Mouse (Mus musculus) embryonic stem cell, embryonic (primary cell): Measurements from ENCODE around the gene Tns3.

ENCODE experiments used
- CTCF ChIA-PET, 4 experiments: fragments of 300-600 bp in 2 of 4; fragments of 350-600 bp in 2 of 4; sonication (Branson Sonifier 250); formaldehyde crosslinking; loops; one replicate each; lab custom pipeline; 2022; ENCODE audit warnings: inconsistent platforms in 2 of 4; lab: Charles Lee
- POLR2A ChIA-PET, 4 experiments: fragments of 300-600 bp in 2 of 4; fragments of 350-600 bp in 2 of 4; sonication (Branson Sonifier 250); formaldehyde crosslinking; loops; one replicate each; lab custom pipeline; 2022; ENCODE audit warnings: antibody characterized with exemption in 4 of 4, inconsistent platforms in 1 of 4; lab: Charles Lee

Tns3 gene

DNA sequence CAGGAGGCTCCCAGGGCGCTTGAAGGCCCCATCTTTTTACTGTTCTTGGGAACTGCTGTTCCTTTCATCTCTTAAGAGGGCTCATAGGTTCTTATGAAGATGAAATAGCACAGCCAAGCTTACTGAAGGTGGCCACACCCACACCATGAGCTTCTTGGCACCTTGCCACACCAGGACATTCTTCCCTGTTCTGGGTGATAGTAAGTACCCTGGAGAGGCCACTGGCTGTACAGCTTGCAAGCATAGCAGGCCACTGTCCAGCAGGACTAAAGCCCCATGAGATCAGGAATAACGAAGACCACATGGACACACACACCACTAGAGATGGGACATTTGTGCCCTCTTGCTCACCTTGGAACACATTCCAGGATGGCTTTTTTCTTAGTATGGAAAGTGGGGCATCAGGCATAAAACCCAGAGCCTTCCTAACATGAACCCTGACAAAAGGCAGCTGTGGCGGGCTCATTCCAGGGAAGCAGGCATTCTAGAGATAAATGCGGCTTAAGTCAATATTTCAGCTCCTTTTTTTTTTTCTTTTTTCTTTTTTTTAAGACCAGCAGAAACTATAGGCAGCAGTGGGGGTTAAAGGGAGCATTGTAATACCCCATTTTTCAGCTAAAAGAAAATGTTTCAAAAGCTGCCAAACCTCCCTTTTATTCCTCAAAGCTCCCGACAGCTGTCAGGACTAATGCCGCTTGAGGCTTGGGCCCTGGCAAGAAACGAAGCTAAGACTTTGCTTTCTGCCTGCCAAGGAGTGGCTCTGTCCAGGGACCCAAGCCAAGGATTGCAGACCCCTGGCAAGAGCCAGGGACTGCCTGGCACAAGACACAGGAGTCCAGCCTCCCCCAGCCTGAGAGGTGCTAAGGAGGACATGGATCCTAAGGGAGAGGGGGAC lies 150.7 kb downstream of the Tns3 start:
- POLR2A ChIA-PET = interaction anchor here in 2 of 4 experiments (0.6 to 1.2 kb wide), 11 partner anchors 9 to 141 kb away, joined by 3 to 6 read pairs (median 3); no protein-coding TSS in a partner anchor
- CTCF ChIA-PET = interaction anchor here in 3 of 4 experiments (0.6 to 2.2 kb wide), 5 partner anchors 10 to 463 kb away, joined by 3 to 9 read pairs (median 6); no protein-coding TSS in a partner anchor

DNA sequence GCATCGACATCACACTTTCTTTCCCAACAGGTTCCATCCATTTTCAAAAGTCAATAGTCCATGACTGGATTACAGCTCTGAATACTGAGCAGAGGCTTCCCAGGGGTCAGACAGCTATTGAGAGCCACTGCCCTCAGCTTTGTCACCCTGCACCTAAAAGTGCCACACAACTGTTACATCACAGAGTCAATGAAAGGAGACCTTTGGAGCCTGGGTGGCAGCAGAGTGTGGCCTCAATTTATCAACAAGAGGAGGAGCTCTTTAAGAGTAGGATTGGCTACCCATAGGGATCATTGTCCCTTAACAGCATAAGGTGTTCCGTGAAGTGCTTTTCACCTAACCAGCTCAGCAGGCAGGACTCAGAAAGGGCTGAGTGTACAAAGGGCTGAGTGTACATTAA lies 154.0 kb downstream of the Tns3 start:
- ChIA-PET POLR2A (interaction anchor here in 2 of 4 experiments (0.7 to 1.8 kb wide), 7 partner anchors 8 to 45 kb away, joined by 3 to 8 read pairs (median 4); no protein-coding TSS in a partner anchor), CTCF (interaction anchor here in 3 of 4 experiments (1.8 to 2.8 kb wide), 3 partner anchors 14 kb away, joined by 4 to 19 read pairs (median 6); no protein-coding TSS in a partner anchor)

GRCm38 (mm10) chr11:8509614-8510013 lies 154.7 kb downstream of the Tns3 start:
- CTCF ChIA-PET = interaction anchor here (1.3 to 2.8 kb wide), 4 partner anchors 14 to 15 kb away, joined by 6 to 19 read pairs (median 7); no protein-coding TSS in a partner anchor

DNA sequence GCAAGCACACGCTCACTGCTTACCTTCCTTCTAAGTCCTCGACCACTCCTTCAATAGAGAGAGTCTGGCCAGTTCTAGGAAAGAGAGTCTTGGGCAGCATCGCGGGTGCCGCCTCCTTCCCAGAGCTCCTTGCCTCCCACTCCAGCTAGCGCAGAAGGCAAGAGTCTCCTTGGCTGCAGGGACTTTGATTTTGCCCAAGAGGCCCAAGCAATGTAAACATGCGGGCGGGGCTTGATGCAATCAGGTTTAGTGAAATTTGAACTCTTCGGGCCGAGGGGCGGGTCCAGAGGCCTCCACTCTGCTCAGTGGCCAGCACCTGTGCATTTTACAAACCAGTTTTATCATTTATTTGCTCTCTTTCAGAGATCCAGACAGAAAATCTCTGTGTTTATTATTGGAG lies 160.6 kb downstream of the Tns3 start:
- CTCF ChIA-PET = interaction anchor here in 3 of 4 experiments (0.6 to 5.3 kb wide), 3 partner anchors 20 kb away, joined by 3 to 27 read pairs (median 4); no protein-coding TSS in a partner anchor
- POLR2A ChIA-PET = interaction anchor here in 2 of 4 experiments (0.7 to 3.3 kb wide), 3 partner anchors 9 to 18 kb away, joined by 3 to 15 read pairs (median 3); no protein-coding TSS in a partner anchor

More at GRCm38 (mm10) chr11:8509614-8510013, 154.7 kb downstream of the Tns3 start:
- POLR2A ChIA-PET = interaction anchor here in 2 of 4 experiments (1.1 to 1.7 kb wide), 11 partner anchors 8 to 106 kb away, joined by 3 to 8 read pairs (median 4); no protein-coding TSS in a partner anchor

- ChIA-PET CTCF (interaction anchor here in 1 of 4 experiments (1.2 kb wide), 1 partner anchor 23 kb away, joined by 5 read pairs; no protein-coding TSS in a partner anchor), POLR2A (interaction anchor here in 1 of 4 experiments (1.5 to 2.8 kb wide), 3 partner anchors 9 to 18 kb away, joined by 5 to 10 read pairs (median 9); no protein-coding TSS in a partner anchor)
Measured at GRCm38 (mm10) chr11:8500855-8501254, 163.5 kb downstream of the Tns3 start.

DNA sequence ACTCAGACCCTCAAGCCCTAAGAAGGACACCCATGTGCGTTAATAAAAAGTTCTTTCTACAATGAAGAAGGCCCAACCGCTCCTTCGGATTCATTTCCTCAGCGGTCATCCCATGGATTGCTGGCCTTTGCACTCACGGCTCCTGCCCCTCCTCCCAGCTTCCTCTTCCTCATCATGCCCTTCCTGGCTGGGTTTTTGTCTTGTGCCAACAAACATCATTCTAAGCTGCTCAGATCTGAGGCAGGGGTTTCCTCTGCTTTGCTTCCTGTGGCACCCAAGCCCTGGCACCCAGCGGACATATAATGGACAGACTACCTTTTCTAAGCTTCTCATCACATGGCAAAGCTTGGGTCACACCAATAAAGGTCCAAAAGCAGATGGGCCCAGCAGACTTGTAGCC lies 167.2 kb downstream of the Tns3 start:
- ChIA-PET CTCF (interaction anchor here in 2 of 4 experiments (0.5 to 1.1 kb wide), 2 partner anchors 17 to 27 kb away, joined by 3 read pairs; no protein-coding TSS in a partner anchor), POLR2A (interaction anchor here in 2 of 4 experiments (0.6 to 3.2 kb wide), 10 partner anchors 12 to 590 kb away, joined by 3 to 10 read pairs (median 5); no protein-coding TSS in a partner anchor)

GRCm38 (mm10) chr11:8496686-8497085 lies 167.6 kb downstream of the Tns3 start:
- CTCF ChIA-PET = interaction anchor here in 3 of 4 experiments (0.5 to 1.1 kb wide), 3 partner anchors 18 to 55 kb away, joined by 3 to 5 read pairs (median 3); no protein-coding TSS in a partner anchor
- POLR2A ChIA-PET = interaction anchor here in 2 of 4 experiments (0.6 to 2.5 kb wide), 9 partner anchors 11 to 591 kb away, joined by 3 to 10 read pairs (median 3); no protein-coding TSS in a partner anchor

DNA sequence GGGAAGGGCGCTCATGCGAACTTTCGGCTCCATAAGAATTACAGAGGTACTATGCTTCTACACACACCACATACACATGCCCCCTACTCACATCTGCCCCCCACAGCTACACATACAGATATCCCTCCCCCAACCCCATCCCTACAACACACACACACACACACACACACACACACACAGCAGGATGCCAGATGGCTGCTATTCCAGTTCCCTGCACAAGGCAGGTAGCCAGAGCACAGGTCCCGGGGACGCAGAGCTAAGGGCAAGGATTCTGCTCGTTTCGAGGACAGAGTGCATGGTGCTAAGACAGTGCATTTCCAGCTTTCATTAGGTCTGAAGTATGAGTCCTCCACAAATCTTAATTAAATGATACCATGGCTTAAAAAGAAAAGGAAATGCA lies 168.5 kb downstream of the Tns3 start:
- CTCF ChIA-PET = interaction anchor here in 2 of 4 experiments (0.6 to 1.3 kb wide), 2 partner anchors 28 to 189 kb away, joined by 3 read pairs; no protein-coding TSS in a partner anchor
- POLR2A ChIA-PET = interaction anchor here in 1 of 4 experiments (0.8 to 3.1 kb wide), 9 partner anchors 8 to 76 kb away, joined by 3 to 15 read pairs (median 5); no protein-coding TSS in a partner anchor

DNA sequence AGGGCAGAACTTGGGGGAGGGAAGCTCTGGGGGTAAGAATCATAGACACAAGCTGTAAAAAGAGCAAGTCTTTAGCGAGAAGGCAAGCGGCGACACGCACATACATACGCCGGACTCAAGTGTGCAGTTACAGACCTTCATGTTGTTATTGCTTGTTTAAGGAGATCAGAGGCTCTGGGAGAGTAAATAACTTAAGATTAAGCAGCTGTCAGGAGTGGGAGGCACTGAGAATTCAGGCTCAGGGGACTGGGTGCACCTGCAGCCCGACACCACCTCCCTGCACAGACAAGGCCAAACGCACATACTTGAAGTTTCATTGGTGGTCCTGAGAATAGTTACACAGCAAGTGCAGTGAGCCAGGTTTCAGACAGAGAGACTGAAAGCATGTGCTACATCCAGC lies 169.3 kb downstream of the Tns3 start:
- CTCF ChIA-PET = interaction anchor here in 2 of 4 experiments (1.3 to 1.5 kb wide), 2 partner anchors 29 kb away, joined by 3 to 4 read pairs; no protein-coding TSS in a partner anchor
- POLR2A ChIA-PET = interaction anchor here in 2 of 4 experiments (0.8 to 3.1 kb wide), 6 partner anchors 10 to 62 kb away, joined by 3 to 15 read pairs (median 3); no protein-coding TSS in a partner anchor

DNA sequence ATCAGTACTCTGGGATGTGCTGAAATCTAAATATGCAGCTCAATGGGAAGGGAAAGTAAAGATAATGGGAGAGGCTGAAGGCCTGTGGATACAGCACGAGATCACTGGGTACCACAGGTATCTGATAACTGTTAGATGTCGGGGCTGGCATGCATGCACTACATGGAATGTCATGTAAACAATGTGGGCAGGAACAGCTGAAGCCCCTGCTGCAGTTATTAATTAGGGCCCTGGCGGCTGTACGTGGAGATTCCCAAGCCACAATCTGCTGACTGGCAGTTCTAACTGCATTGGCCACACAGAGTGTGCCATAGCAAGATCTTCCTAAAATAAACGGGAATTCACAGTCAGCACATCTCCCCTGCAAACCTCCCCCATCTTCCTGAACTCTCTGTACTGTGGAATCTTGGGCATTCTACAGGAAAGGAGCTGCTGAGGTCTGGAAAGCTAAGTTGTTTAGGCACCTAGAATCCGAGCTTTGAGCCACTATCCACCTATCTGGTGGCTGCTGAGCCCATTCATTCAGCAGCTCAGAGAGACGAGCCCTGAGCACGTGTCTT lies 170.3 kb downstream of the Tns3 start:
- ChIA-PET CTCF (interaction anchor here in 2 of 4 experiments (0.5 to 1.5 kb wide), 3 partner anchors 30 to 445 kb away, joined by 3 to 4 read pairs (median 3); no protein-coding TSS in a partner anchor), POLR2A (interaction anchor here in 3 of 4 experiments (0.7 to 3.1 kb wide), 7 partner anchors 11 to 63 kb away, joined by 3 to 15 read pairs (median 3); no protein-coding TSS in a partner anchor)

GRCm38 (mm10) chr11:8492332-8492731 lies 172.0 kb downstream of the Tns3 start:
- CTCF ChIA-PET = interaction anchor here in 2 of 4 experiments (0.5 to 1.3 kb wide), 2 partner anchors 32 to 49 kb away, joined by 6 to 9 read pairs; no protein-coding TSS in a partner anchor
- POLR2A ChIA-PET = interaction anchor here in 2 of 4 experiments (1.7 to 2.6 kb wide), 3 partner anchors 8 to 9 kb away, joined by 4 to 10 read pairs (median 6); no protein-coding TSS in a partner anchor

GRCm38 (mm10) chr11:8488248-8488647 lies 176.1 kb downstream of the Tns3 start:
- CTCF ChIA-PET = interaction anchor here in 1 of 4 experiments (0.6 to 1.2 kb wide), 2 partner anchors 10 to 1890 kb away, joined by 3 to 9 read pairs; no protein-coding TSS in a partner anchor
- POLR2A ChIA-PET = interaction anchor here (0.6 to 2.4 kb wide), 12 partner anchors 8 to 253 kb away, joined by 3 to 11 read pairs (median 5); no protein-coding TSS in a partner anchor

GRCm38 (mm10) chr11:8486552-8486951 lies 177.8 kb downstream of the Tns3 start:
- ChIA-PET POLR2A (interaction anchor here in 2 of 4 experiments (0.9 to 2.4 kb wide), 7 partner anchors 10 to 178 kb away, joined by 3 to 10 read pairs (median 3); partner anchors contain the start of gene Tns3 (in 1 of the 2)), CTCF (no interaction called here)

- ChIA-PET POLR2A (interaction anchor here in 1 of 4 experiments (1.3 to 3.8 kb wide), 3 partner anchors 12 to 35 kb away, joined by 3 to 24 read pairs (median 10); no protein-coding TSS in a partner anchor), CTCF (no interaction called here)
Measured at GRCm38 (mm10) chr11:8484538-8484937, 179.8 kb downstream of the Tns3 start.

GRCm38 (mm10) chr11:8482721-8483120 lies 181.6 kb downstream of the Tns3 start:
- ChIA-PET POLR2A (interaction anchor here in 2 of 4 experiments (0.8 to 3.8 kb wide), 14 partner anchors 8 to 59 kb away, joined by 3 to 24 read pairs (median 3); no protein-coding TSS in a partner anchor), CTCF (interaction anchor here (0.5 to 1.1 kb wide), 4 partner anchors 41 to 501 kb away, joined by 3 to 5 read pairs (median 3); no protein-coding TSS in a partner anchor)

DNA sequence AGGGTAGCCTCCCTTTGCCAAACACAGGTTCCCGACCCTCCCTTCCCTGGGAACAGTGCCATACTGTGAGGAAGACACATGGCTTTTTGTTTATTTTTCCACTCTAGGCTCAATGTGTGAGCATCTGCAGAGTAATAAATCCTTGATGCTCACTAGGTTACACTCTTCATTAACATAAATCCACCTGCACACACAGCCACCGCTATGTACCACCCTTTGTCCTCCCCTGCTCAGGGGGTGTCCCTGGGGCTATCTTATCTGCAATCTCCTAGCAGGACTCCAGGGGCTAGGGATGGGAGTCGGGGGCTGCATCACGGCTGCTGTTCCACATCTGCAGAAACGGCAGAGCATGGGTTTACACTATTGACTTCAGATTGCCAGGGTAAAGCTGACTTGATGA lies 182.4 kb downstream of the Tns3 start:
- ChIA-PET POLR2A (interaction anchor here in 2 of 4 experiments (0.9 to 3.8 kb wide), 7 partner anchors 9 to 60 kb away, joined by 3 to 24 read pairs (median 3); no protein-coding TSS in a partner anchor), CTCF (interaction anchor here in 2 of 4 experiments (0.5 to 0.6 kb wide), 3 partner anchors 9 to 64 kb away, joined by 3 to 6 read pairs (median 3); no protein-coding TSS in a partner anchor)
